In the genomic region with DNA sequence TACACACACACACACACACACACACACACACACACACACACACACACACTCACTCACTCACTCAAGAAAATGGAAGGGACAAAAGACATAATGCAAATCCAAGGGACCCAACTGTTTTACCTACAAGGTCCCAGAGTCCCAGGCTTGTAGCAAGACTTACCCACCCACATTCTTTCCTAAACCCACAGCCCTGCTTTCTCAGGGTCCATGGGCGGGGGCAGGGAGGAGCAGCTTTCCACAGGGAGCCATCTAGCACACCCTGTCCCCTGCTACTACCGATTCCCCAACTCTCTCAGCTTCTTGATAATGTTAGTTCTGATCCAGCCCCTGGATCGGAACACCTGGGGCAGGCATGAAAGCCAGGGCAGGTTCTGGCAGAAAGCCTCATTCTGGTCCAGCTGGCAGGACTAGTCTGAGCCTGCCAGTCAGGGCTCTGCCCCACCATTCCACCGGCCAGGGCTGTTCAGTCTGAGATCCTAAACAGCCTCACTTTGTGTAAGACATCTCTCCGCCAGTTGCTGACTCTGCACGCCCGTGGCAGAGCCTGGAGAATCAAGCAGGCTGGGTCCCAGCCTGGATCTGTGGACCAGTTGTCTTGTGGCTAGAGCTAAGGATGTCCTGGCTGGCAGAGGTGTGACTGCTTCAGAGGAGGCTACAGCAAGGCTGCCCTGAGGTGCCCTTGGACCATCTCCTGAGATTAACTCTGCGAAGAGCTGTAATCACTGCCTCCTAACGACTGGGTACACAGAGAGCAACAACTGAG, we compare ENCODE assay signal across 19 mouse cellular contexts. TPM values are rescaled to one million over a fixed set of nuclear protein-coding genes. Genes with fewer than 3 reads are reported as not detected.
A peak's percentile ranks its signal among the peaks of the same experiment; 100 is the strongest.
DNase-seq lines count a peak whose midpoint lies in the region; ATAC-seq lines count a peak whose summit lies in the region.
"Had no signal": no experiment of that assay in that cellular context is flagged by ENCODE, and none has a peak within 500 bp of the region (broad histone marks: within the 10 kb centered on the region; RNA-seq: fewer than 3 reads in every experiment).

No protein-coding gene starts in this region.

- DNase-seq in heart, embryonic 10.5 days (ENCODE audit: low spot score) = no peak
- DNase-seq in heart, postnatal 14 days = no peak
- DNase-seq in urinary bladder, adult 2 months (ENCODE audit: low spot score) = peak; percentile 57
- no peak for DNase-seq in urinary bladder, postnatal 10 days (ENCODE audit: low spot score)
- DNase-seq in left cerebral cortex, postnatal 10 days (ENCODE audit: extremely low spot score in 1 of 2, low spot score in 2 of 2) = no peak
- DNase-seq in midbrain, embryonic 14.5 days = no peak
- DNase-seq: adrenal gland, postnatal 25 days; cerebellum, postnatal 25 days; layer of hippocampus, adult 9-11 months; liver, embryonic 13.5 days; right cerebral cortex, postnatal 4 days; thymus, postnatal 14 days had no signal

- H3K36me3 ChIP-seq in heart, embryonic 10.5 days = no peaks in the 10 kb centered on the region
- H3K36me3 ChIP-seq in limb, embryonic 13.5 days = no peaks in the 10 kb centered on the region
- no peaks in the 10 kb centered on the region for H3K36me3 ChIP-seq in midbrain, embryonic 14.5 days (ENCODE audit: control insufficient read depth, insufficient read depth, low read length)
- H3K36me3 ChIP-seq: hindbrain, embryonic 10.5 days; liver, embryonic 13.5 days; neural tube, embryonic 13.5 days had no signal

- peaks cover 23% of the 10 kb centered on the region for H3K4me1 ChIP-seq in heart, embryonic 10.5 days
- H3K4me1 ChIP-seq in limb, embryonic 13.5 days = peaks cover 9% of the 10 kb centered on the region
- H3K4me1 ChIP-seq in midbrain, embryonic 14.5 days (ENCODE audit: control insufficient read depth, insufficient read depth, low read length) = 0 out of 2 replicates have a peak, but pooled peaks cover 4% of the 10 kb centered on the region
- H3K4me1 ChIP-seq: liver, embryonic 13.5 days had no signal

- intact Hi-C loops in heart, postnatal 14 days (cut with DNase I) = no loop called here
- intact Hi-C loops in left cerebral cortex, postnatal 10 days (cut with DNase I) = loop anchor here (10.0 kb wide), 1 partner anchor 162 kb away; a partner anchor contains a TSS

- H3K4me2 ChIP-seq in limb, embryonic 13.5 days (replicated peaks) = peak overlapping the region; percentile 19; the same call in 1 of the 2 replicates
- no peak overlapping the region for H3K4me2 ChIP-seq in midbrain, embryonic 14.5 days (ENCODE audit: low read length)
- H3K4me2 ChIP-seq: liver, embryonic 13.5 days; neural tube, embryonic 13.5 days had no signal

- no peak for ATAC-seq in limb, embryonic 13.5 days (ENCODE audit: low FRiP score, low read depth)
- no peak for ATAC-seq in midbrain, embryonic 14.5 days (ENCODE audit: low FRiP score, low TSS enrichment)
- ATAC-seq: inflammation-experienced regulatory T-cells, adult 6 months had no signal

- H3K27me3 ChIP-seq in heart, embryonic 10.5 days (ENCODE audit: insufficient read depth, poor library complexity, severe bottlenecking) = peaks cover 18% of the 10 kb centered on the region
- peaks cover 43% of the 10 kb centered on the region for H3K27me3 ChIP-seq in limb, embryonic 13.5 days
- peaks cover 8% of the 10 kb centered on the region; the same call in 1 of the 2 replicates for H3K27me3 ChIP-seq in midbrain, embryonic 14.5 days (ENCODE audit: control insufficient read depth, insufficient read depth, low read length)

- peak overlapping the region; percentile 47; the same call in 1 of the 2 replicates for H3K27ac ChIP-seq in heart, embryonic 10.5 days
- H3K27ac ChIP-seq in limb, embryonic 13.5 days = 0 out of 2 replicates have a peak overlapping the region, but pooled peaks have one; percentile 7
- H3K27ac ChIP-seq in midbrain, embryonic 14.5 days (replicated peaks; ENCODE audit: low read depth, low read length) = no peak overlapping the region
- H3K27ac ChIP-seq: hindbrain, embryonic 10.5 days; kidney, postnatal 0 days; liver, embryonic 13.5 days; neural tube, embryonic 13.5 days had no signal

- H3K9me3 ChIP-seq in heart, embryonic 10.5 days = no peaks in the 10 kb centered on the region
- no peaks in the 10 kb centered on the region for H3K9me3 ChIP-seq in limb, embryonic 13.5 days
- no peaks in the 10 kb centered on the region for H3K9me3 ChIP-seq in midbrain, embryonic 14.5 days (ENCODE audit: control insufficient read depth, low read length)
- H3K9me3 ChIP-seq: hindbrain, embryonic 10.5 days; liver, embryonic 13.5 days; neural tube, embryonic 13.5 days had no signal

- 43% methylated on average over 9 of the region's 9 CpGs for WGBS in heart, embryonic 10.5 days
- 49% methylated on average over 9 of the region's 9 CpGs for WGBS in limb, embryonic 13.5 days
- WGBS in midbrain, embryonic 14.5 days = 60% methylated on average over 9 of the region's 9 CpGs

- H3K9ac ChIP-seq in limb, embryonic 13.5 days = no peak overlapping the region
- no peak overlapping the region for H3K9ac ChIP-seq in midbrain, embryonic 14.5 days (replicated peaks; ENCODE audit: low read length)
- H3K9ac ChIP-seq: liver, embryonic 13.5 days; neural tube, embryonic 13.5 days had no signal

- no peak overlapping the region for H3K4me3 ChIP-seq in heart, embryonic 10.5 days
- no peak overlapping the region for H3K4me3 ChIP-seq in limb, embryonic 13.5 days
- H3K4me3 ChIP-seq in midbrain, embryonic 14.5 days (replicated peaks; ENCODE audit: low read depth, low read length) = no peak overlapping the region
- H3K4me3 ChIP-seq: hindbrain, embryonic 10.5 days; liver, embryonic 13.5 days; neural tube, embryonic 13.5 days had no signal

RNA-seq across cellular contexts. Expression of a gene that starts 5.1 kb away (rescaled TPM):
- polyA plus RNA-seq in heart, embryonic 10.5 days (2016; fragmentation: Nextera tagmentation; extraction: Ambion mirVana) = 655 and 948 TPM in 2 replicates
- total RNA-seq in heart, postnatal 14 days (2021) = 100 to 1,000 TPM; 271 to 306 TPM
- 816 and 846 TPM in 2 replicates for polyA plus RNA-seq in urinary bladder, adult 2 months (2012; rRNA removed)
- polyA plus RNA-seq in limb, embryonic 13.5 days (2015; fragmentation: Nextera tagmentation; extraction: Ambion mirVana) = 134 and 150 TPM in 2 replicates
- total RNA-seq in left cerebral cortex, postnatal 10 days (2021) = 1 to 10 TPM; 4.3 to 4.6 TPM
- polyA plus RNA-seq in midbrain, embryonic 14.5 days (2014; fragmentation: Nextera tagmentation; extraction: Ambion mirVana) = 5.5 and 6.4 TPM in 2 replicates
- total RNA-seq: megakaryocyte, adult 5-6 weeks; monocyte, adult 5-6 weeks had no signal

RNA-seq across cellular contexts. Expression of a gene that starts 41.6 kb away (rescaled TPM):
- polyA plus RNA-seq in heart, embryonic 10.5 days (2016; fragmentation: Nextera tagmentation; extraction: Ambion mirVana) = 202 and 227 TPM in 2 replicates
- total RNA-seq in heart, postnatal 14 days (2021) = 100 to 1,000 TPM; 284 to 301 TPM
- polyA plus RNA-seq in urinary bladder, adult 2 months (2012; rRNA removed) = 54.0 and 76.6 TPM in 2 replicates
- polyA plus RNA-seq in limb, embryonic 13.5 days (2015; fragmentation: Nextera tagmentation; extraction: Ambion mirVana) = 155 and 168 TPM in 2 replicates
- total RNA-seq in left cerebral cortex, postnatal 10 days (2021) = 1,000 to 10,000 TPM; 1,621 to 1,667 TPM
- polyA plus RNA-seq in midbrain, embryonic 14.5 days (2014; fragmentation: Nextera tagmentation; extraction: Ambion mirVana) = 420 and 582 TPM in 2 replicates

Comparison
In these comparisons a context has a peak if more than half of its experiments do, and no peak if none do; other contexts are left out.
1. RNA of a gene that starts 5.1 kb away (polyA plus RNA-seq): 816 to 846 TPM in urinary bladder, adult 2 months, 655 to 948 TPM in heart, embryonic 10.5 days and 134 to 150 TPM in limb, embryonic 13.5 days; 5.5 to 6.4 TPM in midbrain, embryonic 14.5 days; every median in the first group is over 10 times any median in the second.